Mouse (Mus musculus): ENCODE measurements around the gene Pnpla8.

DNA sequence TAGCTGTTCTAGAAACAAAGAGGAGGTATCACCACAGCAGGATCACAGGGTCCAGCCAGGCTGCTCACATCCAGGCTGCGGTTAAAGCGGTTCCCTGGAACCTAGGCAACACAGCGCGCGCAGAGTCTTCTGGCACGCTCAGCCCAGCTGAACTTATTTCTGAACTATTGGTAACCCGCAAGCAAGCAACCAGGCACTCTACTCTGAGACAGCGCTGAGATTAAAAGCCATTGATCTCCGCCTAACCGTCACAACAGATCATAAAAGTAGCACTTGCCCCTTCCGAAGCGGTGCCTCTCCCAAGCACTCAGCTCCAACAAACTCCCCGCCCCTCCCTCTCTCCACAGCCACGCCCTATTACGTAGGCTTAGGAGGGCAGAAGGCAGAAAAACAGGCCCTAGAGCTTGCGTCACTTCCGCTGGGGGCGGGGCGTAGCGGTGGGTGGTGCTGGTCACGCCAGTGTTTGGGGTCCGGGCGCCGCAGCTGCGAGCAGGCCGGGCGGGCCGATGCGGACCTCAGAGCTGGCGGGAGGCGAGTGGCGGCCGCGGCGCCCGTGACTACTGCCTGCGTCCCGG lies 47.6 kb downstream of the Pnpla8 start:
- TF ChIP-seq GATA1 (IDR thresholded peaks at IDR 0.05; ENCODE audit: borderline replicate concordance, low read length) = no peak
- no peak for TF ChIP-seq FLI1 (IDR thresholded peaks at IDR 0.05; ENCODE audit: low read length)
